Mouse (Mus musculus) intestine, embryonic 14.5 days (tissue): ENCODE results near the gene Olfr1290. TPM values are rescaled to one million over a fixed set of nuclear protein-coding genes. Genes with fewer than 3 reads are reported as not detected.

Experiments
- polyA plus RNA-seq: library from polyadenylated mRNA; unstranded; fragments of >200 nt; fragmentation: Nextera tagmentation; extraction: Ambion mirVana; gene quantifications from 2 replicates; pipeline ENCODE4 v1.2.1, GENCODE M21; 2014

Gene Olfr1290
- polyA plus RNA-seq, 1 experiment from 2014 or later = not detected

Other genes starting within 250 kb of the Olfr1290 start
- not detected in 2 replicates for gene Olfr1276, start 239.3 kb downstream of the Olfr1290 start, polyA plus RNA-seq
- not detected in 2 replicates for gene Olfr1277, start 219.7 kb downstream of the Olfr1290 start, polyA plus RNA-seq
- not detected in 2 replicates for gene Olfr1278, start 203.7 kb downstream of the Olfr1290 start, polyA plus RNA-seq
- not detected in 2 replicates for gene Olfr1279, start 193.2 kb downstream of the Olfr1290 start, polyA plus RNA-seq
- not detected in 2 replicates for gene Olfr1280, start 179.8 kb downstream of the Olfr1290 start, polyA plus RNA-seq
- not detected in 2 replicates for gene Olfr1281, start 167.3 kb downstream of the Olfr1290 start, polyA plus RNA-seq
- gene Olfr1282, start 157.8 kb downstream of the Olfr1290 start, polyA plus RNA-seq = not detected in 2 replicates
- not detected in 2 replicates for gene Olfr1283, start 127.0 kb downstream of the Olfr1290 start, polyA plus RNA-seq
- gene Olfr1284, start 118.3 kb downstream of the Olfr1290 start, polyA plus RNA-seq = not detected in 2 replicates
- gene Olfr1286, start 70.7 kb downstream of the Olfr1290 start, polyA plus RNA-seq = not detected in 2 replicates
- gene Olfr1287, start 44.7 kb downstream of the Olfr1290 start, polyA plus RNA-seq = not detected in 2 replicates
- gene Olfr1288, start 19.7 kb downstream of the Olfr1290 start, polyA plus RNA-seq = not detected in 2 replicates
- gene Olfr1289, start 13.0 kb downstream of the Olfr1290 start, polyA plus RNA-seq = not detected in 2 replicates
- gene Olfr1291-ps1, start 3.4 kb upstream of the Olfr1290 start, polyA plus RNA-seq = not detected in 2 replicates
- gene Olfr1293-ps, start 31.4 kb upstream of the Olfr1290 start, polyA plus RNA-seq = not detected in 2 replicates
- gene Olfr1294, start 46.5 kb upstream of the Olfr1290 start, polyA plus RNA-seq = not detected in 2 replicates
- not detected in 2 replicates for gene Olfr1295, start 75.9 kb upstream of the Olfr1290 start, polyA plus RNA-seq
- gene Olfr1297, start 132.7 kb upstream of the Olfr1290 start, polyA plus RNA-seq = not detected in 2 replicates
- gene Olfr1298, start 155.4 kb upstream of the Olfr1290 start, polyA plus RNA-seq = not detected in 2 replicates
- not detected in 2 replicates for gene Olfr1299, start 167.6 kb upstream of the Olfr1290 start, polyA plus RNA-seq